Mouse (Mus musculus) lung, adult 2 months (tissue): ENCODE data around the gene Fig4. TPM values are rescaled to one million over a fixed set of nuclear protein-coding genes. Genes with fewer than 3 reads are reported as not detected.

ENCODE experiments used
- DNase-seq: peaks from one replicate; pipeline ENCODE4 v3.0.0; 2022
- H3K4me1 ChIP-seq: fragments of 200-500 bp; 2 replicates; pipeline ENCODE4 v1.6.1; 2011; ENCODE audit warnings: low read length; ENCODE audit not compliant: control insufficient read depth, insufficient read depth
- H3K4me3 ChIP-seq: fragments of 200-500 bp; replicated peaks from 2 replicates; pipeline ENCODE3; 2011; ENCODE audit warnings: low read depth, mild to moderate bottlenecking, control low read depth, low read length; ENCODE audit errors: extremely low read depth
- CTCF ChIP-seq: fragments of 200-500 bp; IDR thresholded peaks from 2 replicates; pipeline ENCODE4 v1.5.1; 2011; ENCODE audit warnings: mild to moderate bottlenecking, low read length, control low read depth; ENCODE audit not compliant: insufficient read depth
- POLR2A ChIP-seq: fragments of 200-500 bp; IDR thresholded peaks from 2 replicates; pipeline ENCODE4 v1.6.1; 2011; ENCODE audit warnings: low read depth, mild to moderate bottlenecking, control low read depth, low read length, borderline replicate concordance; ENCODE audit errors: extremely low read depth
- WGBS: fragments of 180-500 bp; shearing (Covaris S2); methylation state at CpG from one replicate; pipeline ENCODE4 v1.1.7; 2018; 5-methylcytosine and 5-hydroxymethylcytosine counted together
- polyA plus RNA-seq: library from polyadenylated mRNA; depleted of rRNA; stranded (reverse); fragments of >200 nt; gene quantifications from 2 replicates; pipeline ENCODE4 v1.2.3, GENCODE M21; 2012; rRNA removed

Gene Fig4
- polyA plus RNA-seq, 1 experiment: 13.6 TPM

GRCm38 (mm10) chr10:41153229-41153750, 149.8 kb downstream of the Fig4 start:
- Histone ChIP-seq H3K4me1 (no peaks in the 10 kb centered on the region), H3K4me3 (no peak overlapping the region)
- WGBS: 81% methylated on average over 5 of the region's 5 CpGs
- DNase-seq: no peak
- TF ChIP-seq CTCF (no peak), POLR2A (no peak)

- TF ChIP-seq CTCF (no peak), POLR2A (no peak)
- WGBS: 79% methylated on average over 4 of the region's 4 CpGs
- DNase-seq: no peak
- Histone ChIP-seq H3K4me3 (no peak overlapping the region), H3K4me1 (no peaks in the 10 kb centered on the region)
Measured at GRCm38 (mm10) chr10:41151901-41152300, 151.2 kb downstream of the Fig4 start.

- TF ChIP-seq POLR2A (no peak), CTCF (no peak)
- Histone ChIP-seq H3K4me1 (no peaks in the 10 kb centered on the region), H3K4me3 (no peak overlapping the region)
- DNase-seq: no peak
- 39% methylated on average over 18 of the region's 18 CpGs for WGBS
Measured at GRCm38 (mm10) chr10:41151441-41151840, 151.6 kb downstream of the Fig4 start.

GRCm38 (mm10) chr10:41151021-41151420, 152.0 kb downstream of the Fig4 start:
- Histone ChIP-seq H3K4me1 (no peaks in the 10 kb centered on the region), H3K4me3 (no peak overlapping the region)
- no peak for DNase-seq
- TF ChIP-seq POLR2A (no peak), CTCF (no peak)
- 54% methylated on average over 10 of the region's 10 CpGs for WGBS

- no peaks in the 10 kb centered on the region for H3K4me1 ChIP-seq
- TF ChIP-seq CTCF (no peak), POLR2A (no peak)
- no peak for DNase-seq
- H3K4me3 ChIP-seq: no peak overlapping the region
- WGBS: 80% methylated on average over 2 of the region's 2 CpGs
Measured at GRCm38 (mm10) chr10:41150496-41150895, 152.6 kb downstream of the Fig4 start.

- H3K4me1 ChIP-seq: no peaks in the 10 kb centered on the region
- WGBS: 60% methylated on average over 3 of the region's 3 CpGs
- TF ChIP-seq POLR2A: no peak
- TF ChIP-seq CTCF: no peak
- H3K4me3 ChIP-seq: no peak overlapping the region
- no peak for DNase-seq
Measured at GRCm38 (mm10) chr10:41149307-41149706, 153.8 kb downstream of the Fig4 start.

GRCm38 (mm10) chr10:41146141-41146540, 156.9 kb downstream of the Fig4 start:
- 68% methylated on average over 2 of the region's 2 CpGs for WGBS
- TF ChIP-seq CTCF (no peak), POLR2A (no peak)
- no peak overlapping the region for H3K4me3 ChIP-seq
- no peak for DNase-seq
- H3K4me1 ChIP-seq: no peaks in the 10 kb centered on the region

Other genes with a start within 250 kb of the Fig4 start
- gene Gpr6, start 231.0 kb downstream of the Fig4 start, polyA plus RNA-seq: not detected in 2 replicates
- 0.38 and 0.56 TPM in 2 replicates for gene Ak9, start 720 bp upstream of the Fig4 start, polyA plus RNA-seq
- gene Zbtb24, start 147.1 kb upstream of the Fig4 start, polyA plus RNA-seq: 13.1 and 14.5 TPM in 2 replicates
- 56.3 and 70.7 TPM in 2 replicates for gene Mical1, start 173.1 kb upstream of the Fig4 start, polyA plus RNA-seq
- 67.9 and 72.7 TPM in 2 replicates for gene Smpd2, start 187.1 kb upstream of the Fig4 start, polyA plus RNA-seq
- 2.4 and 4.2 TPM in 2 replicates for gene Ppil6, start 187.2 kb upstream of the Fig4 start, polyA plus RNA-seq
- 93.4 and 131 TPM in 2 replicates for gene Cd164, start 216.2 kb upstream of the Fig4 start, polyA plus RNA-seq